Mouse (Mus musculus) hindbrain, postnatal 0 days (tissue): ENCODE results near the gene Hist1h2bm. TPM values are rescaled to one million over a fixed set of nuclear protein-coding genes. Genes with fewer than 3 reads are reported as not detected.

ENCODE experiments used
- ATAC-seq: fragments of 200-750 bp; cut with Nextera tagmentation; 2 replicates; pipeline ENCODE4 v1.8.0; 2017; ENCODE audit warnings: mild to moderate bottlenecking, moderate TSS enrichment, moderate library complexity
- DNase-seq: peaks from one replicate; pipeline ENCODE4 v3.0.0-alpha.2; 2015; ENCODE audit warnings: low spot score
- H3K27ac ChIP-seq: fragments of 300-500 bp; sonication (generic); 2 replicates; pipeline ENCODE4 v1.5.1; 2014; ENCODE audit warnings: mild to moderate bottlenecking
- H3K27me3 ChIP-seq: fragments of 300-500 bp; sonication (generic); 2 replicates; pipeline ENCODE4 v1.6.1; 2014; ENCODE audit warnings: low read length, mixed read lengths; ENCODE audit not compliant: insufficient read depth
- H3K36me3 ChIP-seq: fragments of 300-500 bp; sonication (generic); 2 replicates; pipeline ENCODE4 v1.6.1; 2014; ENCODE audit warnings: low read length, mixed read lengths; ENCODE audit not compliant: insufficient read depth
- H3K4me1 ChIP-seq: fragments of 300-500 bp; sonication (generic); 2 replicates; pipeline ENCODE4 v1.6.1; 2014; ENCODE audit warnings: antibody characterized with exemption, low read length, mixed read lengths; ENCODE audit not compliant: insufficient read depth
- H3K4me2 ChIP-seq: fragments of 300-500 bp; sonication (generic); 2 replicates; pipeline ENCODE4 v1.6.1; 2014; ENCODE audit warnings: low read depth, mild to moderate bottlenecking, low read length, moderate library complexity, mixed read lengths
- H3K4me3 ChIP-seq: fragments of 300-500 bp; sonication (generic); 2 replicates; pipeline ENCODE4 v1.5.1; 2014; ENCODE audit warnings: low read length
- H3K9ac ChIP-seq: fragments of 300-500 bp; sonication (generic); replicated peaks from 2 replicates; pipeline ENCODE4 v1.6.1; 2014; ENCODE audit warnings: mild to moderate bottlenecking, low read length, moderate library complexity, mixed read lengths
- H3K9me3 ChIP-seq: fragments of 300-500 bp; sonication (generic); 2 replicates; pipeline ENCODE4 v1.6.1; 2016; ENCODE audit warnings: low read length, mixed read lengths
- CTCF ChIP-seq: IDR thresholded peaks from 2 replicates; pipeline ENCODE4 v1.5.1; 2016; ENCODE audit warnings: antibody characterized with exemption, control low read depth, low read depth
- WGBS: fragments of 180-500 bp; shearing (Covaris S2); extraction: QIAGEN DNeasy Blood & Tissue Kit; methylation state at CpG from one replicate; pipeline ENCODE4 v1.1.7; 2014; 5-methylcytosine and 5-hydroxymethylcytosine counted together
- microRNA-seq, 2 experiments: library from miRNA; unstranded; fragments of <30 nt; microRNA quantifications; one replicate each; pipeline ENCODE4; 2016
- polyA plus RNA-seq: library from polyadenylated mRNA; unstranded; fragments of >200 nt; fragmentation: Nextera tagmentation; extraction: Ambion mirVana; gene quantifications from 2 replicates; pipeline ENCODE4 v1.2.1, GENCODE M21; 2015
- total RNA-seq: library from RNA; depleted of rRNA; stranded (reverse); fragments of >200 nt; gene quantifications from 2 replicates; pipeline ENCODE4 v1.2.3, GENCODE M21; 2014; rRNA removed

Hist1h2bm gene
- total and polyA plus RNA-seq, 2 experiments from 2014 or later = 1.3 to 1,597 TPM

- Histone ChIP-seq H3K4me1 (peaks cover 9% of the 10 kb centered on the region; the same call in 1 of the 2 replicates), H3K9me3 (no peaks in the 10 kb centered on the region), H3K36me3 (no peaks in the 10 kb centered on the region), H3K9ac (no peak overlapping the region), H3K27me3 (no peaks in the 10 kb centered on the region), H3K4me2 (0 out of 2 replicates have a peak overlapping the region, but pooled peaks have one; percentile 18), H3K27ac (no peak overlapping the region), H3K4me3 (no peak overlapping the region)
- DNase-seq (no peak), ATAC-seq (no peak)
- WGBS = 70% methylated on average over 1 of the region's 1 CpGs
- no peak for TF ChIP-seq CTCF
Measured at GRCm38 (mm10) chr13:21755707-21756106, 33.9 kb downstream of the Hist1h2bm start.

Small RNAs within 50 kb of the gene (microRNA-seq; reads per million reads assigned to microRNA genes)
- gene Gm44357 (0 reads per million in 2 experiments), gene Gm44367 (0 reads per million in 2 experiments), gene Gm44454 (0 reads per million in 2 experiments)

Other genes with a start within 250 kb of the Hist1h2bm start
Only the 30 nearest of the 31 such genes appear.
- not detected in 2 replicates for gene Gm10065, start 242.6 kb upstream of the Hist1h2bm start, total RNA-seq
- gene Gm10065, start 242.6 kb upstream of the Hist1h2bm start, polyA plus RNA-seq = not detected in 2 replicates
- 0.14 and 0.16 TPM in 2 replicates for gene AK157302, start 226.8 kb upstream of the Hist1h2bm start, total RNA-seq
- 0.43 and 0.53 TPM in 2 replicates for gene AK157302, start 226.8 kb upstream of the Hist1h2bm start, polyA plus RNA-seq
- 20.4 and 83.2 TPM in 2 replicates for gene Gm11273, start 220.6 kb upstream of the Hist1h2bm start, total RNA-seq
- 7.7 and 8.2 TPM in 2 replicates for gene Gm11273, start 220.6 kb upstream of the Hist1h2bm start, polyA plus RNA-seq
- gene Zkscan8, start 190.9 kb upstream of the Hist1h2bm start, total RNA-seq = 7.1 and 8.9 TPM in 2 replicates
- gene Zkscan8, start 190.9 kb upstream of the Hist1h2bm start, polyA plus RNA-seq = 2.7 and 2.8 TPM in 2 replicates
- gene Olfr1366, start 179.2 kb upstream of the Hist1h2bm start, total RNA-seq = not detected in 2 replicates
- gene Olfr1366, start 179.2 kb upstream of the Hist1h2bm start, polyA plus RNA-seq = 0.19 and 0.23 TPM in 2 replicates
- not detected in 2 replicates for gene Olfr1535, start 162.2 kb upstream of the Hist1h2bm start, total RNA-seq
- 0.11 and 0.16 TPM in 2 replicates for gene Olfr1535, start 162.2 kb upstream of the Hist1h2bm start, polyA plus RNA-seq
- not detected in 2 replicates for gene Olfr1364, start 140.3 kb upstream of the Hist1h2bm start, total RNA-seq
- not detected in 2 replicates for gene Olfr1364, start 140.3 kb upstream of the Hist1h2bm start, polyA plus RNA-seq
- gene Olfr1362, start 108.0 kb upstream of the Hist1h2bm start, total RNA-seq = not detected in 2 replicates
- gene Olfr1362, start 108.0 kb upstream of the Hist1h2bm start, polyA plus RNA-seq = not detected in 2 replicates
- not detected in 2 replicates for gene Olfr11, start 79.5 kb upstream of the Hist1h2bm start, total RNA-seq
- gene Olfr11, start 79.5 kb upstream of the Hist1h2bm start, polyA plus RNA-seq = 0.09 TPM in 1 of 2 replicates, not detected in the other
- gene Olfr1361, start 58.7 kb upstream of the Hist1h2bm start, total RNA-seq = not detected in 2 replicates
- gene Olfr1361, start 58.7 kb upstream of the Hist1h2bm start, polyA plus RNA-seq = not detected in 2 replicates
- not detected in 2 replicates for gene Olfr1360, start 44.6 kb upstream of the Hist1h2bm start, total RNA-seq
- gene Olfr1360, start 44.6 kb upstream of the Hist1h2bm start, polyA plus RNA-seq = not detected in 2 replicates
- gene Olfr1359, start 23.9 kb upstream of the Hist1h2bm start, total RNA-seq = not detected in 2 replicates
- not detected in 2 replicates for gene Olfr1359, start 23.9 kb upstream of the Hist1h2bm start, polyA plus RNA-seq
- 541 and 615 TPM in 2 replicates for gene Hist1h2bl, start 5.9 kb upstream of the Hist1h2bm start, total RNA-seq
- 1.2 TPM in 1 of 2 replicates, not detected in the other for gene Hist1h2bl, start 5.9 kb upstream of the Hist1h2bm start, polyA plus RNA-seq
- gene Hist1h2ai, start 5.6 kb upstream of the Hist1h2bm start, total RNA-seq = 934 and 1,282 TPM in 2 replicates
- gene Hist1h2ai, start 5.6 kb upstream of the Hist1h2bm start, polyA plus RNA-seq = 4.5 and 5.8 TPM in 2 replicates
- 1,004 and 1,140 TPM in 2 replicates for gene Hist1h3h, start 4.4 kb upstream of the Hist1h2bm start, total RNA-seq
- 1.9 and 6.2 TPM in 2 replicates for gene Hist1h3h, start 4.4 kb upstream of the Hist1h2bm start, polyA plus RNA-seq
- 1,214 and 1,310 TPM in 2 replicates for gene Hist1h4j, start 13.0 kb downstream of the Hist1h2bm start, total RNA-seq
- gene Hist1h4j, start 13.0 kb downstream of the Hist1h2bm start, polyA plus RNA-seq = not detected in 2 replicates
- 380 and 998 TPM in 2 replicates for gene Hist1h4k, start 28.5 kb downstream of the Hist1h2bm start, total RNA-seq
- gene Hist1h4k, start 28.5 kb downstream of the Hist1h2bm start, polyA plus RNA-seq = 1.6 and 1.9 TPM in 2 replicates
- 429 and 552 TPM in 2 replicates for gene Hist1h2ak, start 31.8 kb downstream of the Hist1h2bm start, total RNA-seq
- 9.9 and 13.6 TPM in 2 replicates for gene Hist1h2ak, start 31.8 kb downstream of the Hist1h2bm start, polyA plus RNA-seq
- gene Hist1h2bn, start 32.1 kb downstream of the Hist1h2bm start, total RNA-seq = 864 and 1,352 TPM in 2 replicates
- gene Hist1h2bn, start 32.1 kb downstream of the Hist1h2bm start, polyA plus RNA-seq = 1.1 TPM in 1 of 2 replicates, not detected in the other
- gene Hist1h1b, start 58.6 kb downstream of the Hist1h2bm start, total RNA-seq = 263 and 411 TPM in 2 replicates
- gene Hist1h1b, start 58.6 kb downstream of the Hist1h2bm start, polyA plus RNA-seq = 10.0 and 11.7 TPM in 2 replicates
- 789 and 1,626 TPM in 2 replicates for gene Hist1h3i, start 61.3 kb downstream of the Hist1h2bm start, total RNA-seq
- gene Hist1h3i, start 61.3 kb downstream of the Hist1h2bm start, polyA plus RNA-seq = 24.5 and 29.0 TPM in 2 replicates
- gene Hist1h2an, start 65.2 kb downstream of the Hist1h2bm start, total RNA-seq = 641 and 1,093 TPM in 2 replicates
- gene Hist1h2an, start 65.2 kb downstream of the Hist1h2bm start, polyA plus RNA-seq = 2.2 and 5.4 TPM in 2 replicates
- gene Hist1h2bp, start 65.4 kb downstream of the Hist1h2bm start, total RNA-seq = 234 and 289 TPM in 2 replicates
- gene Hist1h2bp, start 65.4 kb downstream of the Hist1h2bm start, polyA plus RNA-seq = 0.84 TPM in 1 of 2 replicates, not detected in the other
- gene Hist1h2bq, start 88.2 kb downstream of the Hist1h2bm start, total RNA-seq = 1,114 and 1,806 TPM in 2 replicates
- gene Hist1h2bq, start 88.2 kb downstream of the Hist1h2bm start, polyA plus RNA-seq = 4.8 and 6.4 TPM in 2 replicates
- not detected in 2 replicates for gene Hist1h2ao, start 88.4 kb downstream of the Hist1h2bm start, total RNA-seq
- gene Hist1h2ao, start 88.4 kb downstream of the Hist1h2bm start, polyA plus RNA-seq = not detected in 2 replicates
- 2.3 and 3.3 TPM in 2 replicates for gene Hist1h4m, start 89.7 kb downstream of the Hist1h2bm start, total RNA-seq
- not detected in 2 replicates for gene Hist1h4m, start 89.7 kb downstream of the Hist1h2bm start, polyA plus RNA-seq
- 4,540 and 4,675 TPM in 2 replicates for gene Hist1h4n, start 110.2 kb downstream of the Hist1h2bm start, total RNA-seq
- 3.7 and 4.1 TPM in 2 replicates for gene Hist1h4n, start 110.2 kb downstream of the Hist1h2bm start, polyA plus RNA-seq
- 1,318 and 1,554 TPM in 2 replicates for gene Hist1h2ap, start 111.5 kb downstream of the Hist1h2bm start, total RNA-seq
- 798 and 958 TPM in 2 replicates for gene Hist1h2ap, start 111.5 kb downstream of the Hist1h2bm start, polyA plus RNA-seq
- 757 and 1,216 TPM in 2 replicates for gene Hist1h2br, start 111.7 kb downstream of the Hist1h2bm start, total RNA-seq
- gene Hist1h2br, start 111.7 kb downstream of the Hist1h2bm start, polyA plus RNA-seq = 4.7 and 7.4 TPM in 2 replicates
- gene Zfp184, start 223.1 kb downstream of the Hist1h2bm start, total RNA-seq = 9.3 and 13.5 TPM in 2 replicates
- gene Zfp184, start 223.1 kb downstream of the Hist1h2bm start, polyA plus RNA-seq = 7.8 and 9.6 TPM in 2 replicates